Mouse (Mus musculus): Measurements from ENCODE around the gene Olfr114.

DNA sequence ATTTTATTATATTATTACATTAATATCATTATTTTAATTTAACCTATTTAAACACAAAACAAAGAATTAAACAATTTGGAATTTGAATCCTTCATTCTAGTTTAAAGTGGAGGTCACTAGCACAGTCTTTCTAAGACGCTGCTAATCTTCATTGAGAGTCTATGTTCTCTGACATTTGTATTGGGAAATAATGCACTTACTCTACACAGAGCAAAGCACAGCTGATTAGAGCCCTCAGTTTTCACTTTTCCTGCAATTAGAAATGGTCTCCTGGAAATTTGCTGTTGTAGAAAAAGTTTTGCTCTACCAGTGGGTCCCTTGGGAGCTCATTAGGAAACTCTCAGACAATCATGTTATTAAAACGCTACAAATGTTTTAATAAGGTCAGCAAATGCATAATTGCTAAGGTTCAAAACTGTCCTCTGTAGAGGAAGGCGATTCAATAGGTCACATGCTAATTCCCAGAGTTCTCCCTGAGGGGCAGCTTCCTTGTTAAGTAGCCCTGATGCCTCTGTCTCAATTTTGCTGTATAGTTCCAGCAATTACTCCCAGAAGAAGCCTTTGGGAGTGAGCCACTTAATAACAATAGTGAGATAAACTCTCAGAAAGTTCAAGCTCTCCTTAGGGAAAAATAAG is 48.6 kb downstream of the Olfr114 start:
- TF ChIP-seq CTCF (IDR thresholded peaks at IDR 0.05; ENCODE audit: low read depth) = no peak
- TF ChIP-seq EP300 (IDR thresholded peaks at IDR 0.05; ENCODE audit: low read depth) = no peak

Data from liver, postnatal 0 days (tissue).